Mouse (Mus musculus) 3T3-L1 (cell line): ENCODE measurements at regions not wholly inside any gene's neighbourhood (a gene's known extent, or its start where the extent isn't known, plus 50 kb on each side); places are given as distances from the start of the nearest gene placed in this dataset.
A peak's percentile ranks its signal among the peaks of the same experiment; 100 is the strongest.

Source experiments
- DNase-seq: peaks from one replicate; pipeline ENCODE4 v3.0.0-alpha.2; 2015; ENCODE audit warnings: low read depth, low spot score

- peak; percentile 70 for DNase-seq
Observed at GRCm38 (mm10) chr12:9921591-9922198, 351.8 kb downstream of the Osr1 start.

GRCm38 (mm10) chr12:9924561-9924960 lies 354.6 kb downstream of the Osr1 start:
- DNase-seq, result peak; percentile 43

- no peak for DNase-seq
Observed at GRCm38 (mm10) chr12:9934158-9934557, 364.2 kb downstream of the Osr1 start.

- DNase-seq, result no peak
Observed at GRCm38 (mm10) chr12:9941357-9941756, 371.4 kb downstream of the Osr1 start.

- DNase-seq, result no peak
Observed at GRCm38 (mm10) chr12:9941823-9942222, 371.9 kb downstream of the Osr1 start.

- peak; percentile 20 for DNase-seq
Observed at GRCm38 (mm10) chr12:9948784-9949183, 378.9 kb downstream of the Osr1 start.

- no peak for DNase-seq
Observed at GRCm38 (mm10) chr12:9952372-9952771, 382.5 kb downstream of the Osr1 start.

- DNase-seq, result no peak
Observed at GRCm38 (mm10) chr12:9954178-9954888, 384.4 kb downstream of the Osr1 start.

- no peak for DNase-seq
Observed at GRCm38 (mm10) chr12:9969390-9969789, 399.5 kb downstream of the Osr1 start.

GRCm38 (mm10) chr12:9970771-9971170 lies 399.0 kb upstream of the Nt5c1b start:
- no peak for DNase-seq

GRCm38 (mm10) chr12:9978494-9979112 lies 391.2 kb upstream of the Nt5c1b start:
- peak; percentile 59 for DNase-seq

- DNase-seq, result peak; percentile 91
Observed at GRCm38 (mm10) chr12:9979113-9979507, 390.7 kb upstream of the Nt5c1b start.

- no peak for DNase-seq
Observed at GRCm38 (mm10) chr12:9991305-9991704, 378.5 kb upstream of the Nt5c1b start.

GRCm38 (mm10) chr12:9995670-9996069 lies 374.1 kb upstream of the Nt5c1b start:
- no peak for DNase-seq

GRCm38 (mm10) chr12:9996455-9997189 lies 373.2 kb upstream of the Nt5c1b start:
- no peak for DNase-seq

GRCm38 (mm10) chr12:9997190-9997561 lies 372.6 kb upstream of the Nt5c1b start:
- no peak for DNase-seq

GRCm38 (mm10) chr12:9997571-9997970 lies 372.2 kb upstream of the Nt5c1b start:
- DNase-seq, result no peak

GRCm38 (mm10) chr12:9999933-10000332 lies 369.8 kb upstream of the Nt5c1b start:
- DNase-seq, result no peak

GRCm38 (mm10) chr12:10008473-10008872 lies 361.3 kb upstream of the Nt5c1b start:
- DNase-seq, result no peak

GRCm38 (mm10) chr12:10016710-10017581 lies 352.8 kb upstream of the Nt5c1b start:
- DNase-seq, result peak; percentile 41

GRCm38 (mm10) chr12:10035479-10035878 lies 334.3 kb upstream of the Nt5c1b start:
- peak; percentile 47 for DNase-seq
